Mouse (Mus musculus) adrenal gland, adult 2 months (tissue): ENCODE results near the gene Prpf6. TPM values are rescaled to one million over a fixed set of nuclear protein-coding genes. Genes with fewer than 3 reads are reported as not detected.

ENCODE experiments used
- DNase-seq: peaks from one replicate; pipeline ENCODE4 v3.0.0; 2021
- polyA plus RNA-seq: library from polyadenylated mRNA; depleted of rRNA; stranded (reverse); fragments of >200 nt; gene quantifications from 2 replicates; pipeline ENCODE4 v1.2.3, GENCODE M21; 2012
- total RNA-seq, 2 experiments: library from RNA; stranded (reverse); gene quantifications; 2 replicates each; pipeline ENCODE4 v1.2.3; 2021

Gene Prpf6
- total and polyA plus RNA-seq, 3 experiments = 9.6 to 69.0 (median 63.0) TPM

- DNase-seq = no peak
Measured at GRCm38 (mm10) chr2:181657441-181657840, 65.8 kb downstream of the Prpf6 start.

DNA sequence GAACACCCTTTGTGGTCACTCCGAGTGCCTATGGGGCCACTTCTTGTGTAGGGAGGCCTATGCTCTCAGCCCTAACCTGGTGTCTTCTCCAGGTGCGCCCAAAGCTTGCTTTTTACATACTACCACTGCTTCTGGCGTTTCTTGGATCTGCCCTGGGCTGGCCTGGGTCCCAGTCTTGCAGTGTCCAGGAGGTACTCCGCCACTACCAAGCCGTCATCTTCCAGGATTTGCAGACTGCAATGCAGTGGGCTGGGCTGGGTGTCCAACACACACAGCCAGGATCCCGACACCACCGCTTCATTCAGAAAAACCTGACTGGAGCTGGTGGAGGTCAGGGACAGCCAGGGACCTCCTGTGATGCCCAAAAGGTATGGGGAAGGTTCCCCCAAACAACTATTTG is 66.9 kb downstream of the Prpf6 start:
- DNase-seq = no peak

- peak; percentile 80 for DNase-seq
Measured at GRCm38 (mm10) chr2:181658930-181659555, 67.4 kb downstream of the Prpf6 start.

- DNase-seq = peak; percentile 90
Measured at GRCm38 (mm10) chr2:181659609-181660055, 68.0 kb downstream of the Prpf6 start.

DNA sequence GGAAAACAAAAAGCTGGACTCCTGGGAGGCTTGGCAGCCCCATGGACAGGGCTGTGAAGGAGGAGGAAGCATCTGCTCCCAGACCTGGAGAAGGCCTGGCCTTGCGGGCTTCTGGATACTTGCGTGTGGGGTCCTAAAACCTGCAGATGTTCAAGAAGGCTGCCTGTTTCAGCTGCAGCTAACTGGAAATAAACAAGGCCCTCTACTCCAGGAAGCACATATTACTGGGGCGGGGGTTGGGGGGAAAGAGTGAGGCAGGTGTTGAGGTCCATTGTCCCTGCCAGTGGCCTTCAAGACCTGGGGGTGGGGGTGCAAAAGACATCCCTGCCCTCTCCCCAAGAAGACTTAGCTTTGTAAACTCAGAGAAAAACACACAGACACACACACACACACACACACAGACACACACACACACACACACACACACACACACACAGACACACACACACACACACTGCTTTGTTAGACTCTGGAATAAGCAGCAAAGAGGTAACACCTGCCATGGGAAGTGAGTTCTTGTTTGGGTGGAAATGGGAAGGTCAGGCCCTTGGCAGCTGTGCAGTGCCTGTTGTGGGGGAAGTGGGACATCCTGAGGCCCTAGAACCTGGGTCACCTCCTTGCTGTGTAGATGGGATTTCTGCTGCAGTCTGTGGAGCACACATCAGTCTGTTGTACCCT is 71.1 kb downstream of the Prpf6 start:
- DNase-seq = no peak

- DNase-seq = peak; percentile 83
Measured at GRCm38 (mm10) chr2:181663298-181663630, 71.6 kb downstream of the Prpf6 start.

DNA sequence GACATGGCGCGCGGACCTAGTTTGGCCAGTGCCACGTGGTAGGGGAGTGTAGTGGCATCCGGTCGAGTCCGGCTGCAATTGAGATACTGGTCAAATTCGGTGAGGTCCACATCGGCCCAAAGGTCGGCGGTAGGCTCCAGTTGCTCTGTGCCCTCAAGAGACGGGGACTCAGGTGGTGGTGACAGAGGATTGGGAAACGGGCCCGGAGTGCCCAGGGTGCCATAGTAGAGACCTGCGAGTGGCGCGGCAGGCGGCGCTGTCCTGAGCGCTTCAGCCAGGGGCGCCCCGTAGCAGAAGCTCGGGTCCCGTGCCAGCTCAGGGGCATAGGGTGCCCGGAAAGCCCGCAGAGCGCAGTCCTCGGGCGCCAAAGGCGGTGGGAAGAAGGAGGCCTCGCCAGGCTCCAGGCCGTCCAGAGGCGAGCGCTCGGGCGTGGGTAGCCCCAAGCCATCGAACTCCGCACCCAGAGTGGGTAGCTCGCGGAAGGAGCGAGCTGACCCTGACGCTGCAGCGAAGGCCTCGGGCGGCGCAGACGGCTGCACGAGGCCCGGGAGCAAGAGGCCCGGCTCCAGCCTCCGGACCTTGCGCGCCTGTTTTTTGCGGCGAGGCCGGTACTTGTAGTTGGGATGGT is 78.7 kb downstream of the Prpf6 start:
- DNase-seq = peak; percentile 38

GRCm38 (mm10) chr2:181670913-181671311 is 79.2 kb downstream of the Prpf6 start:
- DNase-seq = no peak

- DNase-seq = peak; percentile 80
Measured at GRCm38 (mm10) chr2:181671326-181671725, 79.7 kb downstream of the Prpf6 start, which contains the start of gene Sox18. Gene Sox18, minus strand, starts transcription at chr2:181671640.

DNA sequence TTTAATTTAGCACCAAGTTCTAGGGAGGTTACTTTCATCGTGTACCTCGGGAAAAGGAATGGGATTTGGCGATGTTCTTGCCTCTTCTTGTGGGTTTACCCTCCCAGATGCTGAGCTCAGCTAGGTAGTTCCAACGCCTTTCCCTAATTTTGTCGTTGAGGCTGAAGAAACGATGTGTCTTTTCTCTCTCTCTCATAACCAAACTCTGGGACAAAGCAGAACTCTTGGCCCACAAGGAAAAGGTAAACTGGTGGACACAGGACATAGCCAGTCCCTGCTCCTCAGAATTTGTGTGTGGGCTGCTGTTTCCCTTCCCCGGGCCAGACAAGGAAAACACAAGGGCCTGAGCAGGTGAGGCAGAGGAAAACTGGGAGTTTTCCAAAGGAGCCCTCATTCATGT is 80.3 kb downstream of the Prpf6 start:
- no peak for DNase-seq

GRCm38 (mm10) chr2:181673501-181673900 is 81.8 kb downstream of the Prpf6 start:
- DNase-seq = peak; percentile 64

DNA sequence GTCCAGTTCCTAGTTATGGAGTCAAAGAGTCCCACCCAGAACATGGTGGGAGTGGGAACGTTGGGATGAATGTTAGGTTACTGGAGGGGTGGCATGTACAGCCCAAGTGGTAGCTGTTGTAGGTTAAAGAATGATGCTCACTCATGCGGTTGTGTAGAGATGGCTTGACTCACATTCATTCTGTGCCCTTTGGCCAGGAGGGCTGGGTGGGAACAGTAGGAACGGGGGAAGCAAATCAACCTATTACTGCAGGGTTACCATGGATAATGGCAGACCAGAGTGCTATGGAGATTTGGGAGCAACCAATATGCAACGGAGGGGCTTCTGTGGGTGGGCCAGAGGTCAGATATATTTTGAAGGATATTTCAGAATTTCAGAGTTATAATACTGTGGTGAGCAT is 83.3 kb downstream of the Prpf6 start:
- DNase-seq = no peak

DNA sequence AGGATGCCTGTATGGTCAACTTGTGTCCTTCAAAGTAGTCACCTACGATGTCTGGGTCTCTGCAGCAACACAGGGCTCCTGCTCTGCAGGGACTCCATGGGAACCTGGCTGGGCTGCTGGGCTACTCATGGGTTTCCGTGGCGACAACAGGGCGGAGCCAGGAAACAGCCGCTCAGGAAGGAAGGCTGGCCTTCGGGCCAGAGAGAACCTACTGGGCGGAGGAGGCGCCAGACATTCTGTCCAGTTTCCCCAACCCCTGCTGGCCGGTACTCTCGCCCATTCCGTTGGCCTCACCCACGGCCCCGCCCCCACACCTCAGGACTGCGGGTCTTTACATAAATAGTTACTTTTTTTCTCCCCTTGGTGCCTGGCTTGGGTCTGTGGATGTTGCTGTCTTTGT is 83.8 kb downstream of the Prpf6 start:
- peak; percentile 89 for DNase-seq

DNA sequence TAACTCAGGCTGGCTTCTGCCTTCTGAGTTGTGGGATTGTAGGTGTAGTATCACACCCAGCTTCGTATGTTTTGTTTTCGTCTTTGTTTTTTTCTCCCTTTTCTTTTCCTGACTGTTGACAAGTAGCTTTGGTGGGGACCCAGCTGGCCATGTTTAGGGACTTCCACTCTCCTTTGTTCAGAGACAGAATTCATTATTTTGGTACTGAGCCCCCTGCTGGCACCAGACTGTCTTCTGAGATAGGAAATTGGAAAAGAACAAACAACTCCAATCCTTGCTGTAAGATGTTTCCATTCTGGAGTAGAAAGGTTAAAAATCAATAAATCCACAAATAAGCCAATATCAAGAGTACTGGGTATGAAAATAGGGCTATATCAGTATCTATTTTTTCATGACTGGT is 84.8 kb downstream of the Prpf6 start:
- DNase-seq = no peak

GRCm38 (mm10) chr2:181677096-181677754 is 85.6 kb downstream of the Prpf6 start:
- peak; percentile 73 for DNase-seq

DNA sequence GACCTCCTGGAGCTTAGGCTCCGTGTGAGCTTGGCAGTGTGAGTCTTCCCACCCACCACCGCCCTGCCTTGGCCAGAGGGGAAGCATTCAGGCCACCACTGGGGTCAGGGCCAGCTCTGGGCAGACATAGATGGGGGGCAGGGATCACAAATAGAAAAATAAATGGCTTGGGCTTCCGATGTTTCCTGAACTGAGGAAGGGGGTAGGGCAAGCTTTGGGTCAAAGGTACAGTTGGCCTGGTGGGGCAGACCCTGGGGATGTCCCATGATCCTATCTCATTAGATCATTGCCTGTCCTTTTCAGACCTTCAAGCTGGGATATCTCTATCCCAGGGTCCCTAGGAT is 86.1 kb downstream of the Prpf6 start:
- DNase-seq = peak; percentile 66

DNA sequence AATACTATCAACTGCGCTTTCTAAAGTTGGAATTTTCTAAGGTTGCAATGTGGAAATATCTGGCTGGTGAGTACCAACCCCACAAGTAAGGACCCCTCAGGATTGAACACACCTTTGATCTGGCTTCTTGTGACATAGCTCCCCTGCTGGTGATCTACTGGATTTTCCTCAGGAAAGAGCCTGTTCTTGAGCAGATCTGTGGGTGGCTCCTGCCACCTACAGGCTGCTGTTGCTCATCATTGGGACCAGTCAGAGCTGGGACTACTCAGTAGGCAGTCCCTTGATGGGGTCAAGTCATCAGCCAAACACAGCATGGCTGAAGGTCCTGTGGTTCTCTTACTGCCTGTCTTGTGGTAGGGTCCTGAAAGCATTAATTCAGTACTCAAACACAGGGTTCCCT is 87.1 kb downstream of the Prpf6 start:
- peak; percentile 86 for DNase-seq

DNA sequence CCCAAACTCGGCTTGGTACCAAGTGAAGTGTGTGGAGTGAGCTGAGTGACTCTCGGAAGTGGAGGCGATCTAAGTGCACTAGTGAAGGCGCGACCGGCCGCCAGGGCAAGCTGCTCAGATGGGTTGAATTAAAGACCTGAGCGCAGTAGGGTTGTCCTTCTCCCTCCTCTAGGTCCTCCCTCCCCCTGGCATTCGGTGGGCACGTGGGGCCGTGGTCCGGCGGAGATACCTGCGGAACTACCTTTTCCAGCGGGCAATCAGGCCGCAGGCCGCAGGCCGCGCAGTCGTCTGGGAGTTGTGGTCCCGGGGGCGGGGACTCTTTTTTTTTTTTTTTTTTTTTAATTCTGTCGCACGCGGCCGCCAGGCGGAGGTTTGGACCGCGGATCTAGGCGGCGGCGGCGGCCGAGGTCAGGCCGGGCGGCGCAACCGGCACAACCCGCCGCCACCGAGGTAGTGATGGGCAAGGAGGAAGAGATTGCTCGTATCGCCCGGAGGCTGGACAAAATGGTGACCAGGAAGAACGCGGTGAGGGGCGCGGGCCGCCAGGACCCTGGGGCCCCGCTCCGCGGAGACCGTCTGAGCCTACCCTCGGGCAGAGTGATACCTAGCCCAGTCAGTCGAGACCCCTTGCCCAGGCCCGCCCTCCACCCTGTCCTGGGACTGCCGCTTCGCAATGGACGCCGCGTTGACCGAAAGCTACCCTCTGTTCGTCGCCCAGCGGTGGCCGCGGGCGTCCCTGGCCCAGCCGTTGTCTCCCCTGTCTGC is 88.5 kb downstream of the Prpf6 start, which contains the start of gene Tcea2:
Gene Tcea2 (plus strand): TSS at position 360 of the 765 bp plus-strand sequence.
- peak; percentile 85 for DNase-seq

- DNase-seq = peak; percentile 43
Measured at GRCm38 (mm10) chr2:181680716-181681117, 89.0 kb downstream of the Prpf6 start.

- DNase-seq = no peak
Measured at GRCm38 (mm10) chr2:181681978-181682377, 90.3 kb downstream of the Prpf6 start.

GRCm38 (mm10) chr2:181683381-181683780 is 91.7 kb downstream of the Prpf6 start:
- DNase-seq = no peak

GRCm38 (mm10) chr2:181684713-181685112 is 93.0 kb downstream of the Prpf6 start:
- no peak for DNase-seq
